Mouse (Mus musculus) 3134 (cell line): ENCODE data around the gene Kdelr3.

Experiments
- DNase-seq: peaks from one replicate; pipeline ENCODE4 v3.0.0-alpha.2; 2011; ENCODE audit warnings: low spot score; ENCODE audit not compliant: insufficient read length; ENCODE audit errors: extremely low read depth

Gene Kdelr3

GRCm38 (mm10) chr15:79559649-79560048, 43.4 kb downstream of the Kdelr3 start:
- DNase-seq: no peak

GRCm38 (mm10) chr15:79562417-79562816, 46.2 kb downstream of the Kdelr3 start:
- DNase-seq: no peak

- DNase-seq: no peak
These were observed 59.5 kb downstream of the Kdelr3 start for GRCm38 (mm10) chr15:79575543-79576222.

GRCm38 (mm10) chr15:79576947-79577346, 60.7 kb downstream of the Kdelr3 start:
- no peak for DNase-seq
